Mouse (Mus musculus) ovary, postnatal 36 days (tissue): Measurements from ENCODE around the gene Gpc4.

Experiments used
- DNase-seq: peaks from one replicate; pipeline ENCODE4 v3.0.0; 2022; ENCODE audit warnings: low spot score, mixed read lengths

Gpc4 gene

DNA sequence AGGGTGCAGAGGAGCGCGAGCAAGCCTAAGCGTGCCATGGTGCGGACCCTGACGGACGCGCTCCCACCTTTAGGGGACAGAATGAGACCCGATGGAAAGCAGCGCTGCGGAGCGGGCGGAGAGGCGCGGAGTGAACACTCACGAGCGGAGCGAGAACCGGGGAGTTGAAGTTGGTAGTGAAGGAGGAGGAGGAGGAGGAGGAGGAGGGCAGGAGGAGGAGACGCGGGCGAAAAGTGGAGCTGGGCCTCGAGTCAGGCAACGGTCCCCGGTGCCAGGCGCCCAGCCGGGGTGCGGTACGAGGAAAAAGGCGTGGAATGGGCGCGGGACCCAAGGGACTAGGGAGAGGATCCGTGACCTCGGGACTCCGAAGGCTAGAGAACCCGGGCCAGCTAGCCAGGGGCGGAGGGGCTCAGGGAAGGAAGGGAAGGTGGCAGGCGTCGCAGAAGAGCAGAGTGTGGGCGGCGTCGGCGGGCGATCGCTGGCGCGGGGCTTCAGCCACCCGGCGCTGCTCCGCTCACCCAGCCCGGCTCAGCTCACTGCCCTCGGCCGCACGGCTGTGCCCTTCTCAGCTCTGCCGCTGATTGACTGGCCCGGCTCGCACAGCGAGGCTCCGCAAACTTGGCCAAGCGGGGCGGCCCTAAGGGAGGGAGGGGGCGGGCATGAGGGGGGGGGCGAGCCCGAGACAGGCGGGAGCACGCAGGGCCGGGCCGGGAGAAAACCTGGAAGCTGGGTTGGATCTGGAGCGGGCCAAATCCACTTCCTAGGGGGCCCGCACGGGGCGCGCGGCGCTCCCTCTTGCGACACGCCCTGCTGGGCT lies at the start of gene Gpc4:
Gene Gpc4, minus strand, starts transcription at position 515 of the 817 bp plus-strand sequence.
- DNase-seq = peak; percentile 83

- no peak for DNase-seq
These were observed 47.8 kb upstream of the Gpc4 start for GRCm38 (mm10) chrX:52212846-52213245.

DNA sequence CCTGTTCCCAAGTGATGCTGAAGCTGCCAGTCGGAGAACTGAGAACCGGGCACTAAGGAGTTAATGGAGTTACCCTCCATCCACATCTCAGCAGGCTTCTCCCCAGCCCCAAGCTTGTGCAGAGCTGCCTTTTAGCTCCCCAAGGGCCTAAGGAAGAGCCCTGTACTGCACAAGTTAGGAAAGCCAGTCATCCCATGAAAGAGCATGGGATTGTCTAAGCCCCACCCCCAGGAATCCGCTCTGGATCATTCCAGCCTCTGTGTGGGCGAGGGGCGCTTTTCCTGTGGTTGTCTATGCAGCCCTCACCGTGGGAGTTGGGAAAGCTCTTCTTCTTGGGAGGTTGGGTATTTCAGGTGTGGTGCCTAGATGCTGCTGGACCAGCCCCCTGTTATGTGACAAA lies 34.8 kb upstream of the Gpc4 start:
- no peak for DNase-seq

- DNase-seq = no peak
These were observed 28.4 kb upstream of the Gpc4 start for GRCm38 (mm10) chrX:52193311-52193968.

DNA sequence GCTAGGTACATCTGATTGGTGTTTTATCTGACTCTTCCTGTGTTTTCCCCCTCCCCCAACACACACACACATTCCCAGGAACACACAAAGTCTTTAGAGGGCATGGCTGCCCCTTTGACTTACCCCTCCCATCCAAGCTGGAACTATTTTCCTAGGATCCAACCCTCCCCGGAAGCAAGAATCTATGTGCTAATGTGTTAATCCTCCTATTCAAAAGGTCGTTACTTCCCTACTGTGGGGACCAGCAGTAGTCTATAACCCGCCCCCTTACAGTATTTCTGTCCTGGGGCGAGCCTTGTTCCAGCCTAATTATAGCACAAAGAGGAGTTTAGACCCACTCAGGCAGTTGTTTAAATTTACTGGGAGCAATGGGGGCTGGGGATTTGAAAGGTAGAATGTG lies 24.0 kb upstream of the Gpc4 start:
- DNase-seq = no peak

GRCm38 (mm10) chrX:52183551-52184442 lies 18.7 kb upstream of the Gpc4 start:
- no peak for DNase-seq

DNA sequence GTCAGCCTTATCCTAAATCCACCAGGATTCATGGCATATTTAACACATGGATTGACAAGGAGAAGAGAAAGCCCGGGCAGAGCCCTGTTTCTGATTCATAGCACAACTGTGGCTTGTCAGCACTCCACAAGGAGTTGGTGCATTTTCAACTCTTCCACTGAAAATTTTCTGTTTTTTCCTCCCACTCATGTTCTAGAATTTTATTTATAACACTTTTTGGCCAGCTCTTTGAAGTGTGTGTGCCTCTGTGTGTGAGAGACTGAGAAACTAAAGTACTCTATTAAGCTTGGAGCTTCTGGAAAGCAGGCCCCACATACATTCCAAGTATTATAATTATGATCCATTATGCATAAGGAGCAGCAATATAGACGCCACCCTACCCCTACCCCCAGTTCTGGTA lies 16.3 kb upstream of the Gpc4 start:
- DNase-seq = no peak

- no peak for DNase-seq
These were observed 12.0 kb upstream of the Gpc4 start for GRCm38 (mm10) chrX:52177067-52177466.

- no peak for DNase-seq
These were observed 2.6 kb upstream of the Gpc4 start for GRCm38 (mm10) chrX:52167519-52168244.

- DNase-seq = no peak
These were observed 495 bp upstream of the Gpc4 start for GRCm38 (mm10) chrX:52165555-52165938.

GRCm38 (mm10) chrX:52164134-52164737 lies 816 bp downstream of the Gpc4 start:
- peak; percentile 22 for DNase-seq

GRCm38 (mm10) chrX:52163418-52164133 lies 1.5 kb downstream of the Gpc4 start:
- peak; percentile 24 for DNase-seq

DNA sequence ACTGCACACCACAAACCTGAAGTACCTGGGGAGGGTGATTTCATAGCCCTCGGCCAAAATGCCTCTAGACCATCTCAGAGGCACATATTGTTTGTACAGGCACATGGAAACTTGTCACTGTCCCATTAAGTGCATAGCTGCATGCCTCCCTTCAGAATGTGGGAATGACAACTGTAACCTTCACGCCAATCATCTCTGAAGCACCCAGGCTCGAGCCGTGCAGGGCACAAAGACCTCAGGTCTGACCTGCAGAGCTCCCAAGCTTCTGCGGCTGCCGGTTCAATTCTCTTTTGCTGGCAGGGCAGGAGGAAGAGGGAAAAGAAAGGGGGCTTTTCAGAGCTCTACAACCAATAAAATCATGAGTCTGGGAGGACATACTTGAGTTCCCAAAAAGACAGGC lies 2.3 kb downstream of the Gpc4 start:
- DNase-seq = no peak

- no peak for DNase-seq
These were observed 2.8 kb downstream of the Gpc4 start for GRCm38 (mm10) chrX:52162206-52162605.

GRCm38 (mm10) chrX:52159621-52160020 lies 5.4 kb downstream of the Gpc4 start:
- DNase-seq = no peak

GRCm38 (mm10) chrX:52155408-52155953 lies 9.6 kb downstream of the Gpc4 start:
- DNase-seq = no peak

GRCm38 (mm10) chrX:52154821-52155220 lies 10.2 kb downstream of the Gpc4 start:
- DNase-seq = no peak

DNA sequence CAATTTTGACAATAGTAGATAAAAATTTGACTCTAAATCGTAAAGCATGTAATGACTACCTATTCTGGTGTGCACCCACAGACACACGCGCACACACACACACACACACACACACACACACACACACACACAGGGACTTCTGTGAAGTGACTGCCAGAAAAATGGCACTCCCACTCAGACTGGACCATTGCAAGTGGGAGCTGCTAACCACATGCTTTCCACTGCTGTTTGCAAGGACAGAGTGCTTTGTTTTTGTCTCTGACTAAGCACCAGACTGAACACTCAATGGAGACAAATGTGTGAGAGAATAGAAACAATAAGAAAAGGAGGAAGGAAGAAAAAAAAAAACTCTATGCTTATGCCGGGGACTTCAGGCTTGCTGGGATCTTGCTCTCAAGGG lies 11.6 kb downstream of the Gpc4 start:
- DNase-seq = peak; percentile 21

DNA sequence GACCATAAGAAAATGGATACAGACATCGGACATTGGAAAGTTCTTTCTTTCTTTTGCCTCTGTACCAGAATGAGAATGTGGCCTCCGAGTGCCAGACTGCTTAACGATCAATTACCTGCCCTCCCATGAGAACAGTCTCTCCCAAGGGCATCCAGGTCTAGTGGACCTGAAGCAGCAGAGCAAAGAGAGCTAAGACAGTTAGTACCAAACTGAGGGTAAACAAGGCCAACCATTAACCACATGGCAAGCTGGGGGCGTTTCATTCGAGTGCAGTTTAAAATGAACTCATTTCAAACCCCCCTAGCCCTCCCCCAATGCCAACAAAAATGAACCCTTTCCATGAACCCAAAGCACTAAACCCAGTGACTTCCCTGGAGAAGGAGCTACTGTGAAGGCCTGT lies 12.1 kb downstream of the Gpc4 start:
- no peak for DNase-seq

DNA sequence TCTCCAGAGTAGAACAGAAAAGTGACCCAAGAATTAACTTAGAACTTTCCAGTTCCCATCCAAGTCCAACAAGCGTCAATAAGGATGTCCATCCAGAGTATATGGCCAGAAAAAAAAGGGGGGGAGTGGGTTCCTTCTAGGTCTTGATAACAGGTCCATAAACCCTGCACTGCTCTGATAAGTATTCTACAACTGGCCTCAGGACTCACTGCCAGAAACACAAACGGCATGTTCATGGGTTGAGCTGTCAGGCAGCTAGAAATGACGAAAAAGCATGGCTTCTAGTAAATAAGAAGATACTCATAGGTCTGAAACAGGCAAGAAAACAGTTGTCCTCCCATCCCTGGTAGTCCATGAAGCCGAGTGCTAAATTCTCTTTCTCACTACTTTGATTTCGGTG lies 13.5 kb downstream of the Gpc4 start:
- DNase-seq = no peak

DNA sequence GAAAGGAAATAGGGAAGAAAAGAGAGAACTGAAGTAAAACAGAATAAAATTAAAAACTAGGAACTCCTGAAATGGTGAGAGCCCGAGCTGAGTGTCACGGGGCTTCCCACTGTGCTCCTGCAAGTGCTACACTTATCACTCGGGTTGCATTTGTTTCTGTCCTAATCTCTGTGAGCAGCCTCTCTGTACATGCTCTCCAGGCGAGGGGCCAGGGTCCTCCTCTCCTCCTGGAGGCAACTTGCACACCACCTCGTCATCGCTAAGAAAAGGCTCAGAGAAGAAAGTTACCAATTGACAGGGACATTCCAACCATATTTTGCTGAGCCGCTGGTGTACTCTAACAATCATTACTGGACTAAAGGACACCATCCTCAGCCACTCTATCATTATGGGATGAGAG lies 14.0 kb downstream of the Gpc4 start:
- no peak for DNase-seq
